Mouse (Mus musculus): ENCODE measurements around the gene Tsc22d4.

Gene Tsc22d4

DNA sequence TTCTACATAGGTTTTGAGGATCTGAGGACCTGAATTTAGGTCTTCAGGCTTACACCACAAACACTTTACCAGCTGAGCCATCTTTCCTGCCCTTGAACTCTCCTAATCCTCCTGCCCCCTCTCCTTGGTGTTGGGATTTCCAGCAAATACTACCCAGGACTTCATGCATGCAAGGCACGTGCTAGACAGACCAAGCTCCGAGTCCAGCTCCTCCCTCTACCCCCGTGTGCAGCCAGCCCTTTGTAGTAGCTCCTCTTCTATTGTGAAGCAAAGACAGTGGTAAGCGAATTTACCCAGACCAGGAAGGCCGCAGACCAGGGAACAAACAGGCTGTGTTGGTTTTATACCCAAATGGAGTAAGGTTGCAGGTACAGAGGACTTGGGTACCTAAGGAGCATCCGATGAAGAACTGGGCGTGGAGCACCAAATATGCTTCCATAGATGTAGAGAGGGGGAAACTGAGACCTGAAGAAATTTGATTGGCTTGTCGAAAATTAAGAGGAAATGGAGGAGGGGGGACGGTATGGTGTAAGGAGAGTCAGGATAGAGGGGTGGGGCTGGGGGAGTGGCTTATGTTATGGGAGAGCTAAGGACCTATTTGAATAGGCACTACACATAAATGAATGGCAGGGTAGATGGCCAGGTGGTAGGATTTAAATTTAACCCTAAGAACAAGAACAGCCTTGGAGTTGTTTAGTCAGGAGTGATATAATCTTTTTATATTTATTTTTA lies 19.2 kb downstream of the Tsc22d4 start:
- DNase-seq (ENCODE audit: low spot score): no peak

DNA sequence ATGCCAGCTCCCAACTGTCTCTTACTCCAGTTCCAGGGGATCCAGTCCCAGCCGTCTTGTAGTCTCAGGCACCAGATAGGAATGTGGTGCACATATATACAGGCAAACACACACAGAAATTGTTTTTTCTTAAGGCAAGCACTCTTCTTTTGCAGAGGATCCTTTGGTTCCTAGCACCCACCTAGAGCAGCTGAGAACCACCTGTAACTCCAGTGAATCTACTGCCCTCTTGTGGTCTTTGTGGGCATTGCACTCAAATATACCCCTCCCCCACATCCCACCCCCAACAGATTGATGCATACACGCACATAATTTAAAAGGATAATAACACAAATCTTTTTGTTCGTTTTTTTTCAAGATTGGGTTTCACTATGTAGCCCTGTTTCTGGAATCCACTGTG lies 20.7 kb downstream of the Tsc22d4 start:
- peak; percentile 58 for DNase-seq (ENCODE audit: low spot score)

DNA sequence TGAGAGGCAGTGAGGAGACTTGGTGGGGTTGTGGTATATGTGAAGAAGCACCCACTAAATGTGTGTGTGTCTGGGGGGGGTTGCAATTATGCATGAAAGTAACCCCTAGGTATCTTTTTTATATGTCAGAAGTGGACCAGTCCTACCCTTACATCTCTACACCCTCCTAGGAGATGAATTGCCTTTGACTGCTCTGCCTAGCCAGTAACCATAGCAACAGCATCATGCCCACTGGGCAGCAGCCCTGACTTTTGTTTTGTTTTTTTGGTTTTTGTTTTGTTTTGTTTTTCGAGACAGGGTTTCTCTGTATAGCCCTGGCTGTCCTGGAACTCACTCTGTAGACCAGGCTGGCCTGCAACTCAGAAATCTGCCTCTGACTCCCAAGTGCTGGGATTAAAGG lies 22.9 kb downstream of the Tsc22d4 start:
- no peak for DNase-seq (ENCODE audit: low spot score)

DNA sequence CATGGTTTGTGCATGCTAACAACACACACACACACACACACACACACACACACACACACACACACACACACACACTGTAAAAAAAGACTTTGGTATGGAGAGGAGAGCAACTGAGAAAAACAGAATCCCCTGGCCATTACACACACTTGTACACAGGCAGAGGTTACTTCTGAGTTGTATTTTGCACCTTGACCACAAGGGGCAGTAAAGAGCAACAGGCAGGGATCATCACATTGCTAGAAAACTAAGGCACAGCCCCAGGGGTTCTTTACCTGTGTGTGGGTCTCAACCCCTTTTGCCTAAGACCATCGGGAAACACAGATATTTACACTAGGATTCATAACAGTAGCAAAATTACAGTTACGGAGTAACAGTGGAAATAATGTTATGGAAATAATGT lies 25.2 kb downstream of the Tsc22d4 start:
- DNase-seq (ENCODE audit: low spot score): peak; percentile 76

DNA sequence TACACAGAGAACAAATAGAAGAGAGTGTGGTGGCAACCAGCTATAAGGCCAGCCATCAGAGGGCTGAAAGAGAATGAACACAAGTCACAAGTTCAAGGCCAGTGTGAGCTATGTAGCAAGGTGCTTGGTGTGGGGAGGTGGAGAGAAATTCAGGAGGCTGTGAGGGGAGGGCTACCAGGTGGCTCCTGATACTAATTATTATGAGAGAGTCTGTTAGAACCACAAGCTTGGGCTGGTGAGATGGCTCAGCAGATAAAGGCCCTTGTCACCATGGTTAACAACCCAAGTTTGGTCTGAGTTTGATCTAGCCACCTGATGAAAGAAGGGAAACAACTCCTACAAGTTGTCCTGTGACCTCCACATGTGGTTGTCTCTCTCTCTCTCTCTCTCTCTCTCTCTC lies 27.2 kb downstream of the Tsc22d4 start:
- DNase-seq (ENCODE audit: low spot score): no peak

DNA sequence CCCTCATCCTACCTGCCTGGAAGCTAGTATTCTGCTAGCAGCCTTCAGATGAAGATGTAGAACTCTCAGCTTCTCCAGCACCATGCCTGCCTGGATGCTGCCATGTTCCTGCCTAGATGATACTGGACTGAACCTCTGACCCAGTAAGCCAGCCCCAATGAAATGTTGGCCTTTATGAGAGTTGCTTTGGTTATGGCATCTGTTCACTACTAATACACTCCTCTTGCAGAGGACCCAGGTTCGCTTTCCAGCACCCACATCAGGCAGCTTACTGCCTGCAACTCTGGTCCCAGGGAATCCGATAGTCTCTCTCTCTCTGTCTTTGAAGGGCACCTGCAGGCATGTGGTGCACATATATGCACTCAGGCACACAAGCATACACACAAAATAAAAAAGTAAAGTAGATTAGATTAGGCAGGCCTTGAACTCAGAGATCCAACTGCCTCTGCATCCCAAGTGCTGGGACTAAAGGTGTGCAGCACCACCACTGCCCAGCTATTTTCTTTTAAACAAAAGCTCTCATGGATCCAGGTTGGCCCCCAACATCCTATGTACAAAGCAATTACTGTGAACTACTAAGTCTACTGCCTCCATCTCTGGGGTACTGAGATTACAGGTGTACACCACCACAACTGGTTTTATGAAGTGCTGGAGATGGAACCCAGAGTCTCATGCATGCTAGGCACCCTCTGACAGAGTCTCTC lies 30.2 kb downstream of the Tsc22d4 start:
- DNase-seq (ENCODE audit: low spot score): no peak

DNA sequence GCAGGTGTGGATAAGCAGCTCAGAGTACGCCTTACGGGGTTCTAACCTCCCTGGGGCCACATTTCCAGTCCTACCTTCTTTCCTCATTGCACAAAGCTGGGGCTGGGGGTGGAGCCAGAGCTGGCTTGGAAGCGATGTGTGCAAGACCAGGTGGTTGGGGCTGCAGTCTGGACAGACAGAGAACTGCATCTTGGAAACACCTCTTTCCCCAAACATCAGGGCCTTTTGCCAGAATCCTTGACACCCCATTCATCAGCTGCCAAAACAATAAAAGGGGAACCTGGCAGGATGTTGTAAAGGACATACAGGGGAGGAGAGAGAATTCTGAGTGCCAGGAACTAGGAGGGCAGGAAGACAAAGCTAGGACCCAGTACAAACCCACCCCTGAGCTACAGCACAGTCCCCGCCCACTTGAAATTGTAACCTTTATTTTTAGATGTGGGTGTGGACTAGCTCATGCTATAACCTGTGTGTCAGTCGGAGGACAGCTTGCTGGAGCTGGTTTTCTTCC lies 30.9 kb downstream of the Tsc22d4 start:
- DNase-seq (ENCODE audit: low spot score): no peak

DNA sequence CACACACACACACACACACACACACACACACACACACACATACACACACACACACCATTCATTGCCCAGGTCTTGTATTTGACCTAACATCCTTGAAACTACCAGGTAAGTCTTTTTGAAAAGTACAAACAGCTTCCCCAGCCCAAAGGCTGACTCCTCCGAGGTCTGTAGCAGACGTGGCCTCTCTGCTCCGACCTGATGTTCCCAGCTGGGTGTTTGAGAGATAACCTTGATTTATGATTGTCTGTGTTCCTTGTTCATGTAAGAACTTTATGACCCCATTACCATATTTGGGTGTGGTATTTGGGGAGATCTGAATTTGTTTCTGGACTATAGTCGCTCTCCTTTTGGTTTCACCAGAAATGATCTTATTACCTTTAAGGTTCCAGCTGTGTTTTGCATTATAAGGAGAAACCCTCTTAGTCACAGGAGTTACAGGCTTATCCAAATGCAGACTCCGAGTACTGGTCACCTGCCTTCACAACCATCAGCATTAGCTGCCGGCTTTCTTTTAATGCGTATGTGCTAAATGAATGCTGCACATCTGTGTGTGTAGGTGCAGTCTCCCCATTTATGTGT lies 31.8 kb downstream of the Tsc22d4 start:
- no peak for DNase-seq (ENCODE audit: low spot score)

DNA sequence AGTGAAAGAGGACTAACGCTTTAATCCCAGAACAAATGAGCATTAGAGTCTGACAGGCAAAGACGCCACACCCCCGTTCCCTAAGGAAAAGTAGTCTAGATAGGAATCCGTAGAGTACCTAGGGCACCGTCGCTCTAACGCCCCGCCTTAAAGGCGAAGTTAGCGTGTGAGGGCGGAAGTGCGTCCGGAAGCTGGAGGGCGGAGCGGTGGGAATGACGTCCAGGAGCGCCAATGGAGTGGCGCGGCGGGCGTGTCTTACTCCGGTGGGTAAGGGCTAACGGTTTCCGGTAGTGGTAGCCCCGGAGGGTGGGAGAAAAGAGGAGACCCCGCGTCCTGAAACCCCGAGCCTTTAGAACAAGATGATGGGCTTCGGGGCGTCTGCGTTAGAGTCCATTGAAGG lies 33.1 kb downstream of the Tsc22d4 start, which contains the start of gene Ppp1r35:
Gene Ppp1r35, plus strand, starts transcription at position 215 of the 400 bp plus-strand sequence.
- peak; percentile 99 for DNase-seq (ENCODE audit: low spot score)

DNA sequence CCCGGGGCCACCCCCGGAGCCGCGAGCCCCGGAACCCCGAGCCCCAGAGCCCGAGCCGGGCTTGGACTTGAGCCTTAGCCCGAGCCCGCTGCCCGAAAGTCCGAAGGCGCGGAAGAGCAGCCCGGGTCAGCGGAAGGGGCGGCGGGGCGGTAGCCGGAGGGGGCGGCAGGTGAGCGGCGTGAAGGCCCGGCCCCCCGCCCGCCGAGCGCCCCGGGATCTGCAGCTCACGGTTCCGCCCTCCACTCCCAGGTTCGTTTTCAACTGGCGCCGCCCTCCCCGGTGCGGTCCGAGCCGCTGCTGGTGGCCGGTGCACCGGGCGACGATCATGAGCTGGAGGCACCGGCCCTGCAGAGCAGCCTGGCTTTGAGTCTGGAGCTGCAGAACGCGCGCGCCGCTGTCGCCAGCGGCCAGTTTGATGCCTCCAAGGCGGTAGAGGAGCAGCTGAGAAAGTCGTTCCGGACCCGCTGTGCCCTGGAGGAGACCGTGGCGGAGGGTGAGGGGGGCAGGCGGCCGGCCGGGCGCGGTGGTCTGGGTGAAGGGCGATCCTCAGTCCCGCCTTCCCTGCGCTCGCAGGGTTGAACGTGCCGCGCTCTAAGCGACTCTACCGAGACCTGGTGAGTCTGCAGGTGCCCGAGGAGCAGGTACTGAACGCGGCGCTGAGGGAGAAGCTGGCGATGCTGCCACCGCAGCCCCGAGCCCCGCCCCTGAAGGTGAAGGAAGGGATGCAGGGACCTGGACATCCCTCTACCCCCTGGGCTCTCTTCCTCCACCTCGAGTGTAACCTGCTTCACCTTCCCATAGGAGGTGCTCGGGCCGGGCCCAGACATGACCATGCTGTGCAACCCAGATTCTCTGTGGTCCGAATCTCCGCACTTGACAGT lies 33.8 kb downstream of the Tsc22d4 start:
- peak; percentile 36 for DNase-seq (ENCODE audit: low spot score)

DNA sequence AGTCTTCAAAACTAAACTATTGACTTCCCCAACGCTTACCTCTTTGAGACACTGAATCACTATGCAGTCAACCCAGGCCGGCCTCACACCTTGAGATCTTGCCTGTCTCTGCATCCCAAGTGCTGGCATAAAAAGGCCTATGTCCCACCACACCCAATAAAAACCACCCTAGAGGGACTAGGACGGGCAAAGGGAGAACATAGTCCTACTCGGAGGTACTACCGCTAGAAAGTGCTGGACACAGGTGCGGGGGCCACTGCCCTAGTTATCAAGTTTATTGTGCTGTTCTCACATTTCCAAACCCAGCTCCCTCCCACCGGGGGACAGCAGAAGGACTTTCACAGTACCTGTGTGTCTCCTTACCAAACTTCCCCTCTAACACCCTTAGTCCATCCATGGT lies 36.1 kb downstream of the Tsc22d4 start:
- no peak for DNase-seq (ENCODE audit: low spot score)

DNA sequence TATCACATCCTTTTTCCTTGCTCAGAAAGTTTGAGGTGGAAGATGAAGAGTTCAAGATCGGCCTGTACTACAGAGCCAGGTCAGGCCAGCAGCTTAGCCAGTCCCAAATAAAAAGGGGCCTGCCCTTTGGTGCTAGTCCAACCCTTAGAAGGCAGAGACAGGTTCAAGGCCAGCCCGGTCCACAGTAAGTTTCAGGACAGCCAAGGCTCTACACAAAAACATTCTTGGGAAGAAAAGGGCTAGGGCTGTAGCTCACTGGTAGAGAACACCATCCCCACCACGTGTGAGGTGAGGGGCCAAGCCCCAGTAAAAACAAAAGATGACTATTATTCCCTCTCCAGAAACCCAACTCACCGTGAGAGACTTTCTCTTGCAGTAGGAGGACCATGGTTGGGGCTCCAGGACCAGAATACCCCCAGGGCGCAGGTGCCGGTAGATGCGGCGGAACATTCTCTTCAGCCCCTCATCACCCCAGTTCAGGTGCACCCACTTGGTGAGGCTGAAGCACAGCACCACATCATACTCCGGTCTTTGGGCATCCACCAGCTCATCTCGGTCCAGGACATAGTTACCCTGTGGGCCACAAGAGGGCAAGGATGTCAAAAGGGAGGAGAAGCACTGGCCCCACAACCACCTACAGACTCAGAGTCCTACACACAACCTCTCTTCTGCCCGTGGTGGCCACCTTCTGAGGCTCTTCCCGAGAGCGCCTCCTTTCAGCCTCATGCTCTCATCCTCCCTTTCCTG lies 37.4 kb downstream of the Tsc22d4 start:
- no peak for DNase-seq (ENCODE audit: low spot score)

DNA sequence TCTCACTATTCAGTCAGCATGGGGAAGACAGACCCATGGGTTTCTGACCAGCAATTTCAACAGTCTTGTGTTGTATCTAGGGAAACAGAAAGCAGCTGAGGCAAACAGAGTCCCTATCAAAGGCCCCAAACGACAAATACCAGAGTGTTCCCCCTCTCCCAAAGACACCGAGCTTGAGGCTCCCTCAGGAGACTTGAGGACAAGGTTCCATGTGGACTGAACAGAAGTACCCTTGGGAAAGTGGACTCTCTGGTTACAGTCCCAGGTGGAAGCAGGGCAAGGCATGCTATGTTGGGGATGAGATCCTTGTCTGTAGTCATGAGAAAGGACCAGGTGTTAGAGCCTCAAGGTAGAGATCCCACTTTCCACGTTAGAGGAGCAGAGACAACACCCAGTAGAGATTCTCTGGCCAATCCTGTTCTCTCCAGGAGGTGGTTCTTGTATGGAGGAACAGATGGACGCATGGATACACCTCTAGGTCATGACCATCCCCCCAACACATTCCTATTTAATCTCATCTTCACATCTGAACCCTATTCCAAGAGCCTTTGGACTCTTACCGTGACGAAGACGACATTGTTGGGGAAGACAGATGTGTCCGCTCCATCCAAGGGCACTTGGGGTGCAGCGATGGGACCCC lies 38.5 kb downstream of the Tsc22d4 start:
- DNase-seq (ENCODE audit: low spot score): no peak

DNA sequence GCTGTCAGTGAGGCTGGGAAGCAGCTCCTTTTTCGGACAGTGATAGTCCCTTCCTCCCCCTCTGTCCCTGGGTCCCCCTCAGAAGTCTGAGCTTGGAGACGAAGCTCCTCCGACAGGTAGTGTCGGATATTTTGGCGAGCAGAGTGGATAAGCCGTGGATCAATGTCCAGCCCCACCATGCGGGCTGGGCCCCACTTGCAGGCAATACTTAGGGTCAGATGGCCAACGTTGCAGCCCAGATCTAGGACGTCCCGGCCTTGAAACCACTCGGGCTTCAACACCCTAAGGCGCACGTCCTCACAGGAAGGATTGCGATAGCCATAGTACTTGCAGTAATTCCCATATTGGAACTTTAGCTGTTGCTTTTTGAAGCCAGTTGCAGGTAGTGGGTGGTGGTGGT lies 39.0 kb downstream of the Tsc22d4 start:
- no peak for DNase-seq (ENCODE audit: low spot score)

DNA sequence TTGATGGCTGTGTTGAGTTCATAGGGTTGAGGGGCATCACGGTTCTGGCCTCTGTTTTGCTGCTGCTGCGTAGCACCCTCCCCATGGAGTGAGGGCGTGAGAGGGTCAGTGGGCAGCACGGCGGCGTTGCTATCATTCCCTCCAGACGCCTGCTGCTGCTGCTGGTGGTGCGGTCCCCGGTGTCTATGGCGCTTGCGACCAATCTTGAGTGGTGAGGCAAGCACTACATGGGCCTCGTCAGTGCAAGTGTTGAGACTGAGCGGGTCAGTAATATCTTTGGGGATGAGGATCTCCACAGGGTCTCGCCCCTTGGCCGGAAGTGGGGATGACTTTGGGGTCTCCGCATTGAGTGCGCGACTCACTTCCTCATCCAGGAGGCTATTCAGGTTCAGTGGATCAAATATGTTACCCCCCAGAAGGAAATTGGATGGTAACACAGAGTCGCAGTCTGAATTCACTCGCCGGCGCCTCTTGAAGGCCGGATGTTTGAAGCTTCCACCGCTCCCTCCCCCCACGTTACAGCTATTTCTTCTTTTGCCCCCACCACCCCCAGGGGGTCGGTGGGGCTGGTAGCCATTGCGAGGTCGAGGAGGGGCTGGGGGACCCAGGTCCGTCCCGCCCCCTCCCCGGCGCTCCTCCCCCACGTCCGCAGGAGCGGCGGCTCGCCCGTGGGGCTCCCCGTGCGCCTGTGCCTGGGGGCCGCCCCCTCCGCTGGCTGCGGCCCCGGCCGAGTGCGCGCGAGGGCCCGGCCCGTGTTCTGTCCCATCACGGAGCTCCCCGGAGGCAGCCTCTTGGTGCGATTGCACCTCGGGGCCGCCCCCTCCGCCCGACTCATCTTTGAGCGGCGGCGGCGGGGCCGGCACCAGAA lies 39.9 kb downstream of the Tsc22d4 start:
- DNase-seq (ENCODE audit: low spot score): peak; percentile 51

DNA sequence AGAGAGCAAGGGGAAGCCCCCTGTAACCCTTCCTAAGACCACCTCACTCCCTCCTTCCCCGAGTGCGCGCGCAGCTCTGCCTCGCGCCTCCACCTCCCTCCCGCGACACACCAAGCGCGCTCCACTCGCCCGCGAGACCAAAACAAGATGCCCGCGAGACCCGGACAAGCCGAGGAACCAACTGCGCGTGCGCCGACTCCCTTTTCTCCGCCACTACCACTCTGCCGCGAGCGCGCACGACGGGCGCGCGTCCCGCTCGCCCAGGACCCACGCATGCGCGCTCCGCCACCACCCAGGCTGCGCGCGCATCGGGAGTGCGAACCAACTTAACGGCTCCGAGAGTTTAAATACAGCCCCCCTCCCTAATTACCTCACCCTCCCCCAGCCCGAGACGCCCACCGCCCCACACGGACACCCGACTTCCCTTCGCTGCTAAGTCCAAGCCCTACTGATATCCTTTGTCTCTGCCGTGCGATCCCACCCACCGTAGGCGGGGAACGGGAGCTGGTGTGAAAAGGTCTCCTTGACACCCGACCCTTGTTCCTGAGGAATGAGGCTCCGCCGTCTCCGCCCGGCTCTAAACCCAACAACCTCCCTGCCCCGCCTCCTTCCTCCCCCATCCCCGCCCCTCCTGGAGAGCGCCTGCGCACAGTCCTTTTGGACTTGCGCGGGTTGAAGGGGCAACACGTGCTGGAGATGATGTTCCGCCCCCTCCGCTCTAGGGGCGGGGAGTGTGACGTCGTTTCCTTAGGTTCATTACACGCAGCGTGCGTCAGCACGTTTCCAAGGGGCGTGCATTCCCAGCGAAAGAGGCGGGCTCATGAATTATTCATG lies 40.8 kb downstream of the Tsc22d4 start:
- DNase-seq (ENCODE audit: low spot score): peak; percentile 100

DNA sequence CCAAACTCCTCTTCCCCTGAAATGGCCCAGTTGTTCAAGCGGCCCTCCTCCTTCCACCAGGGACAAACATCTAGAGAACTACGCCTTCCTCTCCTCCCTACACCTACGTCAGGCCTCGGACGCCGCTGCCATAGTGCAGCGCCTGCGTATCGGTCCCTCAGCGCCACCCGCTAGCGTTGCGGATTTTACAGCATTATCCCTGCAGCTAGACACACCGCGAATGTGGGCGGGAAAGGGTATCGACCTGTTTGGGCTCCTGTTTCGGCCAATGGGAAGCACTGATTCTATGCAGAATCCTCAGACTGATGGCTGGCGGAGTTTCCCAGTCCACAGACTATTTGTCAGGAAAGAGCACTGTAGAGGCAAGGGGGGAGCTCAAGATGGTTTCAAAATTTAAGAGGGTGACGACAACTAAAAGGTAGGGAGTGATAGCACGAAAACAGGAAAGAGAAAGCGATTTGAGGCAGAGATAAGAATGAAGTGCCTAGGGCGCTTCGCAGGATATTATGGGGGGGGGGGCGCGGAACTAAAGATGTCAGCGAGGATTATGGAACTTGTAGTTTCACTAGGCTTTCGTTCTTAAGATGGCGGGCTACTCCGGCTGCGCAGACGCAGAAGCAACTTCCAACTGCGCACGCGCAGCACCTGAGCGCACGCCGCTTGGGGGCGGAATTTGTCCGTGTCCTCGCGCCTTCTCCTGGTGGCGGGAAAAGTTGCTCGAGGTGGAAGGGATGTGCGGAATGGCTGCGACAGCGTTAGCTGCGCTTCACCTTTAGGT lies 41.8 kb downstream of the Tsc22d4 start, which contains the start of the genes Mepce and Zcwpw1:
Gene Mepce, minus strand, starts transcription at position 505 of the 778 bp plus-strand sequence.
Gene Zcwpw1, plus strand, starts transcription at position 648 of the 778 bp plus-strand sequence.
- DNase-seq (ENCODE audit: low spot score): peak; percentile 97

DNA sequence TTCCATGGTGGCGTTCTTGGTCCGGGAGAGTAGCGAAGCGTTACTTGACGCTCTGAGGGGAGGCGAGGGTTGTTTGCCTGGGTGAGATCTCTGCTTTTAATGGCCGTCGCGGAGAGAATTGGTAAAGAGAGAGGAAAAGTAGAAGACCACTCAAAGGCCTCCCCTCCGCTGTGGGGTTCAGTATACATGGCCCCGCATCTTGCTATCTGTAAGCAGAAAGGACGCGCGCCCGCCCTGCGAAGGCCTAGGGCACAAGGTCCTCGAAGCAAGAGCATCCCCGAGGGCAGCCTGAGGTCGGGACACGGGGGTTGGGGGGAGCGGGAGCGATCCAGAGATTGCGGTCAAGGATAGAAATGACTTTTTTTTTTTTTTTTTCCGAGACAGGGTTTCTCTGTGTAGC lies 42.6 kb downstream of the Tsc22d4 start:
- DNase-seq (ENCODE audit: low spot score): peak; percentile 15

Data from embryo, embryonic 10.5 days (tissue).